Mouse (Mus musculus) forebrain, postnatal 0 days (tissue): ENCODE measurements around the gene Tnfrsf4. TPM values are rescaled to one million over a fixed set of nuclear protein-coding genes. Genes with fewer than 3 reads are reported as not detected.

Experiments used
- ATAC-seq: fragments of 200-750 bp; cut with Nextera tagmentation; 2 replicates; pipeline ENCODE4 v1.8.0; 2017; ENCODE audit warnings: mild to moderate bottlenecking, moderate library complexity
- DNase-seq: peaks from one replicate; pipeline ENCODE4 v3.0.0-alpha.2; 2015
- H3K27ac ChIP-seq: fragments of 300-500 bp; sonication (generic); 2 replicates; pipeline ENCODE4 v1.5.1; 2014; ENCODE audit warnings: low read depth, mild to moderate bottlenecking, antibody characterized with exemption, low read length, moderate library complexity, mixed read lengths
- H3K27me3 ChIP-seq: fragments of 300-500 bp; sonication (generic); 2 replicates; pipeline ENCODE4 v1.6.1; 2014; ENCODE audit warnings: mild to moderate bottlenecking, low read length, mixed read lengths; ENCODE audit not compliant: insufficient read depth
- H3K36me3 ChIP-seq: fragments of 300-500 bp; sonication (generic); 2 replicates; pipeline ENCODE4 v1.6.1; 2014; ENCODE audit warnings: mild to moderate bottlenecking, moderate library complexity; ENCODE audit not compliant: insufficient read depth
- H3K4me1 ChIP-seq: fragments of 300-500 bp; sonication (generic); 2 replicates; pipeline ENCODE4 v1.6.1; 2014; ENCODE audit warnings: antibody characterized with exemption; ENCODE audit not compliant: insufficient read depth
- H3K4me2 ChIP-seq: fragments of 300-500 bp; sonication (generic); 2 replicates; pipeline ENCODE4 v1.6.1; 2014; ENCODE audit warnings: low read depth, mild to moderate bottlenecking, moderate library complexity
- H3K4me3 ChIP-seq: fragments of 300-500 bp; sonication (generic); 2 replicates; pipeline ENCODE4 v1.5.1; 2014; ENCODE audit warnings: low read depth, low read length, mixed read lengths
- H3K9ac ChIP-seq: fragments of 300-500 bp; sonication (generic); 2 replicates; pipeline ENCODE4 v1.6.1; 2014; ENCODE audit warnings: mild to moderate bottlenecking
- H3K9me3 ChIP-seq: fragments of 300-500 bp; sonication (generic); 2 replicates; pipeline ENCODE4 v1.6.1; 2016; ENCODE audit warnings: low read length
- CTCF ChIP-seq: sonication (generic); IDR thresholded peaks from 2 replicates; pipeline ENCODE4 v1.5.1; 2016; ENCODE audit warnings: antibody characterized with exemption, control low read depth, low read depth
- WGBS: fragments of 180-500 bp; shearing (Covaris S2); extraction: QIAGEN DNeasy Blood & Tissue Kit; methylation state at CpG from one replicate; pipeline ENCODE4 v1.1.7; 2014; 5-methylcytosine and 5-hydroxymethylcytosine counted together
- polyA plus RNA-seq: library from polyadenylated mRNA; unstranded; fragments of >200 nt; fragmentation: Nextera tagmentation; extraction: Ambion mirVana; gene quantifications from 2 replicates; pipeline ENCODE4 v1.2.1, GENCODE M21; 2015
- total RNA-seq: library from RNA; depleted of rRNA; stranded (reverse); fragments of >200 nt; gene quantifications from 2 replicates; pipeline ENCODE4 v1.2.3, GENCODE M21; 2014; rRNA removed

The Tnfrsf4 gene
- total RNA-seq: 0.48 and 1.3 TPM in 2 replicates
- polyA plus RNA-seq: 0.40 and 0.49 TPM in 2 replicates

DNA sequence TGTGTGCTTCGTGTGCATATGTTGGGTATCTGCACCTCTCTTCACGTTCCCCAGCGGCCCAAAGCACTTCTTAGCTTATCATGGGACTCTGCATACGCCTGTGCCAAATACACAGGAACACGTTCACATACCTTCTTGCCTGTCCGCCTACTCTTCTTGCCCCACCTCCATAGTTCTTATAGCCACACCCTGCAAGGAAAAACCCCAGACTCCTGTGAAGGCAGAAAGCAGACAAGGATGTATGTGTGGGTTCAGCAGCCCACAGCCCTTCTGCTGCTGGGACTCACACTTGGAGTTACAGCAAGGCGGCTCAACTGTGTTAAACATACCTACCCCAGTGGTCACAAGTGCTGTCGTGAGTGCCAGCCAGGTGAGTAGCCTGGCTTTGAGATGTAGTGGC lies at the start of gene Tnfrsf4:
Tnfrsf4 (plus strand) TSS at position 207 of the 400 bp plus-strand sequence.
- no peak for TF ChIP-seq CTCF
- H3K27me3 ChIP-seq: no peaks in the 10 kb centered on the region
- peaks cover 52% of the 10 kb centered on the region for H3K36me3 ChIP-seq
- no peaks in the 10 kb centered on the region for H3K4me1 ChIP-seq
- no peak for ATAC-seq
- WGBS: 87% methylated on average over 8 of the region's 8 CpGs
- H3K4me2 ChIP-seq: no peak within 1 kb of the TSS
- no peak within 1 kb of the TSS for H3K27ac ChIP-seq
- H3K9ac ChIP-seq: no peak within 1 kb of the TSS
- no peak for DNase-seq
- H3K4me3 ChIP-seq: no peak within 1 kb of the TSS
- H3K9me3 ChIP-seq: no peaks in the 10 kb centered on the region

- H3K27me3 ChIP-seq: no peaks in the 10 kb centered on the region
- DNase-seq (no peak), ATAC-seq (no peak)
- H3K36me3 ChIP-seq: peaks cover 32% of the 10 kb centered on the region
- H3K4me1 ChIP-seq: no peaks in the 10 kb centered on the region
- no peak overlapping the region for H3K9ac ChIP-seq
- TF ChIP-seq CTCF: no peak
- H3K4me2 ChIP-seq: no peak overlapping the region
- no peak overlapping the region for H3K27ac ChIP-seq
- WGBS: 94% methylated on average over 11 of the region's 11 CpGs
- H3K4me3 ChIP-seq: no peak overlapping the region
- no peaks in the 10 kb centered on the region for H3K9me3 ChIP-seq
These were observed 49.2 kb upstream of the Tnfrsf4 start for GRCm38 (mm10) chr4:155964396-155964795.

DNA sequence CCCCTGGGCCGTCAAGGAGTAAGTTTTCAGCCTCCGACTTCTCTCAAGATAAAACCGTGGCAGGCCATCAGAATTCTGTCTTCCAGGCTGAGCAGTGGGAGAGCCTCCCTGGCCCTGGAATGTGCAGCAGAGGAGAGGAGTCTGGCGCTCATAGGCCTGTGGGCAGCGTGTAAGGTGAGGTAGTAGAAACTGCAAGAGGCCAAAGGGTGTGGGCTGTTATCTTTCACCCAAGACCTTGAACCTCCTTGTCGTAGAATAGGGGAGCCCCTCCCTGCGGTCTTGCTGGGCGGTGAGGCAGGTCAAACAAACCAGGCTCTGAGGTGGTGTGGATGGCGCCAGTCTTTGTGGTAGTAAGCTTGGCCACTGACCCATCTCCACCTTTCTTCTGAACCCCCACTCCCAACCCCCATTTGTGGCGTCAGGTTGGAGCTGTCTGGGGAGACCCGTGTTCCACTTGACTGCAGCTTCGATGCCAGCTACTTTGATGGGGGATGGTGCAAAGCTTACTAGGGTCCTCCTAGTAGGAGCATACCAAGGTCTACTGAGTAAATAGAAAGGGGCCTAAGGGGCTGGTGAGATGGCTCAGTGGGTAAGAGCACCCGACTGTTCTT lies 44.5 kb upstream of the Tnfrsf4 start:
- no peak overlapping the region for H3K9ac ChIP-seq
- no peak overlapping the region for H3K4me2 ChIP-seq
- 89% methylated on average over 13 of the region's 13 CpGs for WGBS
- no peaks in the 10 kb centered on the region for H3K9me3 ChIP-seq
- no peak for TF ChIP-seq CTCF
- no peaks in the 10 kb centered on the region for H3K27me3 ChIP-seq
- H3K27ac ChIP-seq: no peak overlapping the region
- H3K4me3 ChIP-seq: no peak overlapping the region
- no peak for ATAC-seq
- H3K36me3 ChIP-seq: peaks cover 20% of the 10 kb centered on the region
- no peaks in the 10 kb centered on the region for H3K4me1 ChIP-seq
- no peak for DNase-seq

- Histone ChIP-seq H3K27me3 (no peaks in the 10 kb centered on the region), H3K36me3 (peaks cover 12% of the 10 kb centered on the region), H3K4me2 (no peak overlapping the region), H3K4me1 (no peaks in the 10 kb centered on the region), H3K27ac (no peak overlapping the region), H3K4me3 (no peak overlapping the region), H3K9ac (no peak overlapping the region), H3K9me3 (no peaks in the 10 kb centered on the region)
- WGBS: 88% methylated on average over 5 of the region's 5 CpGs
- no peak for TF ChIP-seq CTCF
- DNase-seq (no peak), ATAC-seq (no peak)
These were observed 43.4 kb upstream of the Tnfrsf4 start for GRCm38 (mm10) chr4:155970286-155970685.

DNA sequence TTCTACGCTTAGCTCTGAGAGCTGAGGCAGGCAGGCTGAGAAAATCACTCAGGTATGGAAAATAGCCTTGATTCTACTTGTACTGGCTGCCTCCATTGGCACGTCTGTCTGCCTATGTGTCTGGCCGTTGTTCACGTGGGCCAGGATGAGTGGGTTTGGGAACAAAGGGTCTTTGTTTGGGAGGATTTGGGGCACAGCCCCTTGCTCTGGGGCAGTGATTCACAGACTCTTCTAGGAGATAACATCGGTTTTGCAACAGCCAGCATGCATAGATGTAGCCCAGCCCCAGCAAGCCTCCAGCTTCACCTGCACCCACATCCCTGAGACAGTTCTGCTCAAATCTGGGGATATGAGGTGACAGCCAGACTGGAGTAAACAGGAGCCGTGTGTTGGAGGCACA lies 41.0 kb upstream of the Tnfrsf4 start:
- H3K4me1 ChIP-seq: no peaks in the 10 kb centered on the region
- ATAC-seq (no peak), DNase-seq (no peak)
- H3K36me3 ChIP-seq: no peaks in the 10 kb centered on the region
- H3K27me3 ChIP-seq: no peaks in the 10 kb centered on the region
- no peak overlapping the region for H3K4me2 ChIP-seq
- H3K9me3 ChIP-seq: no peaks in the 10 kb centered on the region
- H3K9ac ChIP-seq: no peak overlapping the region
- whole genome bisulfite sequencing: 42% methylated on average over 6 of the region's 6 CpGs
- TF ChIP-seq CTCF: no peak
- H3K4me3 ChIP-seq: no peak overlapping the region
- no peak overlapping the region for H3K27ac ChIP-seq

- Histone ChIP-seq H3K9me3 (no peaks in the 10 kb centered on the region), H3K27ac (no peak overlapping the region), H3K4me3 (no peak overlapping the region), H3K27me3 (no peaks in the 10 kb centered on the region), H3K36me3 (no peaks in the 10 kb centered on the region), H3K9ac (no peak overlapping the region), H3K4me1 (no peaks in the 10 kb centered on the region), H3K4me2 (no peak overlapping the region)
- WGBS: 73% methylated on average over 2 of the region's 2 CpGs
- no peak for DNase-seq
- TF ChIP-seq CTCF: no peak
- ATAC-seq: no peak
These were observed 40.4 kb upstream of the Tnfrsf4 start for GRCm38 (mm10) chr4:155973239-155973638.

DNA sequence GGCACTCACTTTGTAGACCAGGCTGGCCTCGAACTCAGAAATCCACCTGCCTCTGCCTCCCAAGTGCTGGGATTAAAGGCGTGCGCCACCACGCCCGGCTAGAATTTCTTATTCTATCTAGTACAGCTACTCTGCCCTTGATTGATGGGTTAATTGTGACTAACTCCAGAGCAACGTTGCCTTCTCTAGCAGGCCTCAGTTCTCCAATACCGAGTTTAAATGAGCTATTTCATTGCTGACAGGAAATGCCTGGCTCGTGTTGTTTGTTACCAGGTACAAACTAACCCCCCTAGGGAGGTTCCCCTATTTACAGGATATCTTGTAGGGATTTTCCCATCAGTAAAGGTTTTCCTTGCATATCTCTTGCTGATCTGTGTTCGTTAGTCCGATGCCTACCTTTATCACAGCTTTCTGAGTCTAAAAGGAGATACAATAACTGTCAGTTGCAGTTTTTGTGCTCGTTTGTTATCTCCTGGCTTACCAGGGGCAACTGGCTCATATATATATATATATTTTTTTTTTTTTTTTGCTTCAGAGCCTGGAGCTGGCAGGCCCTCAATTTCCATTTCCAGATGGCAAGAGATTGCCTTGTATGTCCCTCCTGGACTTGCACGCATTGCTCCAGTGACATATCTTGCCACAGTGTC lies 32.1 kb upstream of the Tnfrsf4 start:
- H3K4me3 ChIP-seq: no peak overlapping the region
- H3K36me3 ChIP-seq: no peaks in the 10 kb centered on the region
- H3K9ac ChIP-seq: no peak overlapping the region
- no peak overlapping the region for H3K27ac ChIP-seq
- 76% methylated on average over 12 of the region's 12 CpGs for WGBS
- H3K27me3 ChIP-seq: no peaks in the 10 kb centered on the region
- H3K4me2 ChIP-seq: no peak overlapping the region
- no peak for TF ChIP-seq CTCF
- no peaks in the 10 kb centered on the region for H3K9me3 ChIP-seq
- DNase-seq: no peak
- no peak for ATAC-seq
- H3K4me1 ChIP-seq: no peaks in the 10 kb centered on the region
